Mouse (Mus musculus) heart, adult 2 months (tissue): ENCODE results near the gene Hbb-bh1.

Source experiments
- EP300 ChIP-seq: fragments of 200-500 bp; IDR thresholded peaks from 2 replicates; pipeline ENCODE4 v1.6.1; 2011; ENCODE audit warnings: low read depth, low read length, control low read depth; ENCODE audit not compliant: insufficient read depth
- POLR2A ChIP-seq: fragments of 200-500 bp; IDR thresholded peaks from 2 replicates; pipeline ENCODE4 v1.6.1; 2011; ENCODE audit warnings: mild to moderate bottlenecking, low read depth, low read length, control low read depth; ENCODE audit not compliant: insufficient read depth

DNA sequence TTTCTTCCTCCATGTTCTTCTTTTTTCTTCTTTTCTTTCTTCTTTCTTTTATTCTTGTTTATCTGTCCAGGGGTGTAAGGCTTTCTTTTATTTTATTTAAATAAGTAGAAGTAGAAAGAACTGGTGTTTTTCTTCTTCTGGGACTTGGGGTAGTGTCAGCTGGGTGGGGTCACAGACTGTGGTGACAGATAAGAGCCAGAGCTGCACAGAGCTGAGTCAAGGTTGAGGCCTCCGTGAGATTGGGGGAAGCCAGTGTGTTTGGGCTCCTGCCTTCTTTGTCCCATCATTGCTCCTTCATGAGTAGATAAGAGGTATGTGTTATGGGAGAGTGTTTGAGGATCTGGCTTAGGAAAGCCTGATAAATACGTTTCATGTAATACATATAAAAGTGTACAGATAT lies 16.1 kb upstream of the Hbb-bh1 start:
- TF ChIP-seq POLR2A (no peak), EP300 (no peak)
